Mouse (Mus musculus): Measurements from ENCODE around the gene Gjb4. TPM values are rescaled to one million over a fixed set of nuclear protein-coding genes. Genes with fewer than 3 reads are reported as not detected.
A peak's percentile ranks its signal among the peaks of the same experiment; 100 is the strongest.

Gjb4 gene
- polyA plus RNA-seq, 2 experiments, result 0.08 to 0.25 TPM

DNA sequence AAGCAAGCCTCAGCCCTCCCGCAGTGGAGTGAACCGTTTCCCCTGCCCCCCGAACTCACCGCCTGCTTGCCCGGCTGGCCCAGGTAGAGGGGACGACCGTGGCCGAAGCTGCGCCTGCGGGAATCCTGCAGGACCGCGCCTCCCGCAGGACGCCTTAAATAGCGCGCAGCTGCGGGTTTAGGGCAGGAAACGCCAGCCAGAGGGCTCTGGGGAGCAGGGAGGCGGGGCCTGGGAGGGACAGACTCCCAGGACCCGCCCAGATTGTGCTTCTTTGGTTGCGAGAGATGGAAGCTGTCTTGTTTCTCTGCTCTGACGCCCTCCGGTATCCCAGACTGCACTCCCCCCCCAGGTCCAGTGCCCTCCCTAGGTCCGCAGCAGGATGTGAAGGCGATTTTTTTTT lies 40.0 kb downstream of the Gjb4 start, which contains the start of gene Gja4:
Gene Gja4, minus strand, starts transcription at position 179 of the 400 bp plus-strand sequence.
- DNase-seq (ENCODE audit: low spot score), result peak; percentile 78
- WGBS, result under 1% methylated on average over 25 of the region's 25 CpGs
- no peaks in the 10 kb centered on the region for H3K36me3 ChIP-seq (ENCODE audit: control insufficient read depth, insufficient read depth, low read length)
- peak; percentile 35; the same call in 1 of the 2 replicates for ATAC-seq (ENCODE audit: low FRiP score, low read depth)
- peak within 1 kb of the TSS; percentile 56 for H3K9ac ChIP-seq (ENCODE audit: low read depth, low read length, severe bottlenecking)
- H3K4me3 ChIP-seq (replicated peaks; ENCODE audit: low read length), result peak within 1 kb of the TSS; percentile 42
- no peaks in the 10 kb centered on the region for H3K9me3 ChIP-seq (ENCODE audit: control insufficient read depth, low read length)
- H3K27me3 ChIP-seq (ENCODE audit: control insufficient read depth, insufficient read depth, low read length), result peaks cover 8% of the 10 kb centered on the region
- H3K27ac ChIP-seq (replicated peaks; ENCODE audit: low read depth, low read length), result no peak within 1 kb of the TSS
- peaks cover 5% of the 10 kb centered on the region; the same call in 1 of the 2 replicates for H3K4me1 ChIP-seq (ENCODE audit: control insufficient read depth, insufficient read depth, low read length)
- TF ChIP-seq POLR2A (IDR thresholded peaks at IDR 0.05; ENCODE audit: borderline replicate concordance, extremely low read depth, insufficient read depth, insufficient read length), result no peak
- H3K4me2 ChIP-seq (replicated peaks; ENCODE audit: low read depth, low read length, severe bottlenecking), result peak within 1 kb of the TSS; percentile 78

DNA sequence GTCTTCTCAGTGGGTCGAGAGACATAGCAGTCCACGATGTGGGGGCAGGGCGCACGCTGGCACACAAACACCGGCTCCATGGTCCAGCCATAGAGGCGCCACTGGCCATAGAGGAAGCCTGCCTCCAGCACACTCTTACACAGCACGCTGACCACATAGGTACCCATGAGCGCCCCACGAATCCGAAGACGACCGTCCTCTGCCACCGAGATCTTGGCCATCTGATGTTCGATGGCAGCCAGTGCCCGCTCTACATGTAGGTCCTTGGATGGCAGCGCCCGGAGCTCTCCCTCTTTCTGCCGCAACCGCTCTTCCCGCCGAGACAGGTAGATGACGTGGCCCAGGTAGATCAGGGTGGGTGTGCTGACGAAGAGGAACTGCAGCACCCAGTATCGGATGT lies 41.5 kb downstream of the Gjb4 start:
- Histone ChIP-seq H3K4me2 (replicated peaks; ENCODE audit: low read depth, low read length, severe bottlenecking) (no peak overlapping the region), H3K27ac (replicated peaks; ENCODE audit: low read depth, low read length) (no peak overlapping the region), H3K36me3 (ENCODE audit: control insufficient read depth, insufficient read depth, low read length) (no peaks in the 10 kb centered on the region), H3K4me1 (ENCODE audit: control insufficient read depth, insufficient read depth, low read length) (peaks cover 5% of the 10 kb centered on the region; the same call in 1 of the 2 replicates), H3K27me3 (ENCODE audit: control insufficient read depth, insufficient read depth, low read length) (peaks cover 8% of the 10 kb centered on the region), H3K9ac (ENCODE audit: low read depth, low read length, severe bottlenecking) (no peak overlapping the region), H3K4me3 (replicated peaks; ENCODE audit: low read length) (no peak overlapping the region), H3K9me3 (ENCODE audit: control insufficient read depth, low read length) (no peaks in the 10 kb centered on the region)
- ATAC-seq (ENCODE audit: low FRiP score, low read depth) (no peak), DNase-seq (ENCODE audit: low spot score) (no peak)
- 65% methylated on average over 24 of the region's 24 CpGs for WGBS
- TF ChIP-seq POLR2A (IDR thresholded peaks at IDR 0.05; ENCODE audit: borderline replicate concordance, extremely low read depth, insufficient read depth, insufficient read length), result no peak

- H3K4me2 ChIP-seq (replicated peaks; ENCODE audit: low read depth, low read length, severe bottlenecking), result no peak overlapping the region
- peaks cover 8% of the 10 kb centered on the region for H3K27me3 ChIP-seq (ENCODE audit: control insufficient read depth, insufficient read depth, low read length)
- DNase-seq (ENCODE audit: low spot score) (no peak), ATAC-seq (ENCODE audit: low FRiP score, low read depth) (no peak)
- WGBS, result 54% methylated on average over 9 of the region's 9 CpGs
- no peaks in the 10 kb centered on the region for H3K36me3 ChIP-seq (ENCODE audit: control insufficient read depth, insufficient read depth, low read length)
- no peak overlapping the region for H3K4me3 ChIP-seq (replicated peaks; ENCODE audit: low read length)
- no peak overlapping the region for H3K27ac ChIP-seq (replicated peaks; ENCODE audit: low read depth, low read length)
- TF ChIP-seq POLR2A (IDR thresholded peaks at IDR 0.05; ENCODE audit: borderline replicate concordance, extremely low read depth, insufficient read depth, insufficient read length), result no peak
- H3K4me1 ChIP-seq (ENCODE audit: control insufficient read depth, insufficient read depth, low read length), result peaks cover 5% of the 10 kb centered on the region; the same call in 1 of the 2 replicates
- no peak overlapping the region for H3K9ac ChIP-seq (ENCODE audit: low read depth, low read length, severe bottlenecking)
- H3K9me3 ChIP-seq (ENCODE audit: control insufficient read depth, low read length), result no peaks in the 10 kb centered on the region
Observed at GRCm38 (mm10) chr4:127311561-127311960, 42.3 kb downstream of the Gjb4 start.

GRCm38 (mm10) chr4:127306915-127307314 lies 47.0 kb downstream of the Gjb4 start:
- Histone ChIP-seq H3K27me3 (ENCODE audit: control insufficient read depth, insufficient read depth, low read length) (no peaks in the 10 kb centered on the region), H3K36me3 (ENCODE audit: control insufficient read depth, insufficient read depth, low read length) (no peaks in the 10 kb centered on the region), H3K9me3 (ENCODE audit: control insufficient read depth, low read length) (no peaks in the 10 kb centered on the region), H3K27ac (replicated peaks; ENCODE audit: low read depth, low read length) (no peak overlapping the region), H3K4me3 (replicated peaks; ENCODE audit: low read length) (no peak overlapping the region), H3K9ac (ENCODE audit: low read depth, low read length, severe bottlenecking) (no peak overlapping the region), H3K4me2 (replicated peaks; ENCODE audit: low read depth, low read length, severe bottlenecking) (no peak overlapping the region), H3K4me1 (ENCODE audit: control insufficient read depth, insufficient read depth, low read length) (no peaks in the 10 kb centered on the region)
- no peak for ATAC-seq (ENCODE audit: low FRiP score, low read depth)
- 61% methylated on average over 2 of the region's 2 CpGs for WGBS
- no peak for TF ChIP-seq POLR2A (IDR thresholded peaks at IDR 0.05; ENCODE audit: borderline replicate concordance, extremely low read depth, insufficient read depth, insufficient read length)
- DNase-seq (ENCODE audit: low spot score), result no peak

GRCm38 (mm10) chr4:127303796-127304195 lies 50.1 kb downstream of the Gjb4 start:
- no peak for TF ChIP-seq POLR2A (IDR thresholded peaks at IDR 0.05; ENCODE audit: borderline replicate concordance, extremely low read depth, insufficient read depth, insufficient read length)
- no peak overlapping the region for H3K4me3 ChIP-seq (replicated peaks; ENCODE audit: low read length)
- no peaks in the 10 kb centered on the region for H3K4me1 ChIP-seq (ENCODE audit: control insufficient read depth, insufficient read depth, low read length)
- no peak overlapping the region for H3K9ac ChIP-seq (ENCODE audit: low read depth, low read length, severe bottlenecking)
- H3K4me2 ChIP-seq (replicated peaks; ENCODE audit: low read depth, low read length, severe bottlenecking), result no peak overlapping the region
- H3K27me3 ChIP-seq (ENCODE audit: control insufficient read depth, insufficient read depth, low read length), result no peaks in the 10 kb centered on the region
- no peak for DNase-seq (ENCODE audit: low spot score)
- 68% methylated on average over 3 of the region's 3 CpGs for WGBS
- ATAC-seq (ENCODE audit: low FRiP score, low read depth), result no peak
- H3K9me3 ChIP-seq (ENCODE audit: control insufficient read depth, low read length), result no peaks in the 10 kb centered on the region
- H3K36me3 ChIP-seq (ENCODE audit: control insufficient read depth, insufficient read depth, low read length), result no peaks in the 10 kb centered on the region
- H3K27ac ChIP-seq (replicated peaks; ENCODE audit: low read depth, low read length), result no peak overlapping the region

Other genes with a start within 250 kb of the Gjb4 start
- gene Tmem35b, start 230.4 kb downstream of the Gjb4 start, polyA plus RNA-seq (2012; rRNA removed), result 12.9 and 13.8 TPM in 2 replicates
- gene Tmem35b, start 230.4 kb downstream of the Gjb4 start, polyA plus RNA-seq (2014; fragmentation: Nextera tagmentation; extraction: Ambion mirVana), result 12.5 and 15.1 TPM in 2 replicates
- 1.4 and 1.7 TPM in 2 replicates for gene Dlgap3, start 184.9 kb downstream of the Gjb4 start, polyA plus RNA-seq (2012; rRNA removed)
- 1.1 and 1.4 TPM in 2 replicates for gene Dlgap3, start 184.9 kb downstream of the Gjb4 start, polyA plus RNA-seq (2014; fragmentation: Nextera tagmentation; extraction: Ambion mirVana)
- 29.7 and 31.7 TPM in 2 replicates for gene Smim12, start 110.3 kb downstream of the Gjb4 start, polyA plus RNA-seq (2012; rRNA removed)
- 50.7 and 53.3 TPM in 2 replicates for gene Smim12, start 110.3 kb downstream of the Gjb4 start, polyA plus RNA-seq (2014; fragmentation: Nextera tagmentation; extraction: Ambion mirVana)
- gene Gja4, start 40.0 kb downstream of the Gjb4 start, polyA plus RNA-seq (2012; rRNA removed), result 21.3 and 27.5 TPM in 2 replicates
- 17.7 and 19.0 TPM in 2 replicates for gene Gja4, start 40.0 kb downstream of the Gjb4 start, polyA plus RNA-seq (2014; fragmentation: Nextera tagmentation; extraction: Ambion mirVana)
- 5.1 and 5.3 TPM in 2 replicates for gene Gjb3, start 23.2 kb downstream of the Gjb4 start, polyA plus RNA-seq (2012; rRNA removed)
- gene Gjb3, start 23.2 kb downstream of the Gjb4 start, polyA plus RNA-seq (2014; fragmentation: Nextera tagmentation; extraction: Ambion mirVana), result 6.4 and 10.0 TPM in 2 replicates
- gene Gjb5, start 4.1 kb upstream of the Gjb4 start, polyA plus RNA-seq (2012; rRNA removed), result 0.45 and 0.73 TPM in 2 replicates
- 0.41 and 0.64 TPM in 2 replicates for gene Gjb5, start 4.1 kb upstream of the Gjb4 start, polyA plus RNA-seq (2014; fragmentation: Nextera tagmentation; extraction: Ambion mirVana)

All from limb, embryonic 14.5 days (tissue).